Mouse (Mus musculus) cerebellum, adult 11-12 months (tissue): ENCODE measurements at regions not wholly inside any gene's neighbourhood (a gene's known extent, or its start where the extent isn't known, plus 50 kb on each side); places are given as distances from the start of the nearest gene placed in this dataset.
A peak's percentile ranks its signal among the peaks of the same experiment; 100 is the strongest.

Experiments used
- DNase-seq: peaks from one replicate; pipeline ENCODE4 v3.0.0; 2022

GRCm38 (mm10) chr15:29026219-29026618, 822.7 kb downstream of the Dnah5 start:
- no peak for DNase-seq

GRCm38 (mm10) chr15:29038903-29039302, 835.4 kb downstream of the Dnah5 start:
- DNase-seq: no peak

- no peak for DNase-seq
These were observed 847.6 kb downstream of the Dnah5 start for GRCm38 (mm10) chr15:29051166-29051565.

- peak; percentile 68 for DNase-seq
These were observed 848.2 kb downstream of the Dnah5 start for GRCm38 (mm10) chr15:29051787-29052186.

GRCm38 (mm10) chr15:29061016-29061415, 857.5 kb downstream of the Dnah5 start:
- no peak for DNase-seq

- no peak for DNase-seq
These were observed 865.5 kb downstream of the Dnah5 start for GRCm38 (mm10) chr15:29069066-29069465.

- no peak for DNase-seq
These were observed 874.2 kb downstream of the Dnah5 start for GRCm38 (mm10) chr15:29077748-29078147.

- peak; percentile 6 for DNase-seq
These were observed 901.0 kb downstream of the Dnah5 start for GRCm38 (mm10) chr15:29104541-29104940.

- no peak for DNase-seq
These were observed 943.1 kb downstream of the Dnah5 start for GRCm38 (mm10) chr15:29146631-29147030.
